Mouse (Mus musculus) heart, postnatal 10 days (tissue): ENCODE results near the gene Ehf. TPM values are rescaled to one million over a fixed set of nuclear protein-coding genes. Genes with fewer than 3 reads are reported as not detected.

Experiments
- DNase-seq, 2 experiments: peaks; one replicate each; pipeline ENCODE4 v3.0.0; 2021
- intact Hi-C: fragments of 180-260 bp; cut with DNase I; formaldehyde crosslinking; loops from one replicate; pipeline ENCODE4 v1.15.1; 2025
- total RNA-seq, 2 experiments: library from RNA; stranded (reverse); gene quantifications; 2 replicates each; pipeline ENCODE4 v1.2.3; 2021

Ehf gene
- total RNA-seq, 2 experiments from 2014 or later, result 0.05 TPM

- intact Hi-C loops, result no loop called here
- DNase-seq, result no peak
Measured at GRCm38 (mm10) chr2:103220871-103221270, 82.2 kb downstream of the Ehf start.

GRCm38 (mm10) chr2:103218323-103218722, 84.8 kb downstream of the Ehf start:
- no peak for DNase-seq
- intact Hi-C loops, result no loop called here

GRCm38 (mm10) chr2:103215801-103216200, 87.3 kb downstream of the Ehf start:
- DNase-seq, result no peak
- intact Hi-C loops, result no loop called here

GRCm38 (mm10) chr2:103214861-103215260, 88.2 kb downstream of the Ehf start:
- intact Hi-C loops, result no loop called here
- no peak for DNase-seq

- no peak for DNase-seq
- intact Hi-C loops, result no loop called here
Measured at GRCm38 (mm10) chr2:103213547-103213946, 89.5 kb downstream of the Ehf start.

Other genes starting within 250 kb of the Ehf start
- gene Pdhx, start 229.8 kb downstream of the Ehf start, total RNA-seq, result 100 to 1,000 TPM; 133 to 140 TPM
- gene Apip, start 229.6 kb downstream of the Ehf start, total RNA-seq, result 10 to 100 TPM; 51.5 to 64.0 TPM
- gene Elf5, start 108.4 kb upstream of the Ehf start, total RNA-seq, result not detected
- gene Cat, start 181.9 kb upstream of the Ehf start, total RNA-seq, result 100 to 1,000 TPM; 188 to 189 TPM